Mouse (Mus musculus): ENCODE results near the gene Rnf138rt1. TPM values are rescaled to one million over a fixed set of nuclear protein-coding genes. Genes with fewer than 3 reads are reported as not detected.
A peak's percentile ranks its signal among the peaks of the same experiment; 100 is the strongest.

The Rnf138rt1 gene
- total RNA-seq (2015) (0.11 TPM in 1 of 2 replicates, not detected in the other), total RNA-seq (2017) (0.12 TPM in 1 of 2 replicates, not detected in the other)

DNA sequence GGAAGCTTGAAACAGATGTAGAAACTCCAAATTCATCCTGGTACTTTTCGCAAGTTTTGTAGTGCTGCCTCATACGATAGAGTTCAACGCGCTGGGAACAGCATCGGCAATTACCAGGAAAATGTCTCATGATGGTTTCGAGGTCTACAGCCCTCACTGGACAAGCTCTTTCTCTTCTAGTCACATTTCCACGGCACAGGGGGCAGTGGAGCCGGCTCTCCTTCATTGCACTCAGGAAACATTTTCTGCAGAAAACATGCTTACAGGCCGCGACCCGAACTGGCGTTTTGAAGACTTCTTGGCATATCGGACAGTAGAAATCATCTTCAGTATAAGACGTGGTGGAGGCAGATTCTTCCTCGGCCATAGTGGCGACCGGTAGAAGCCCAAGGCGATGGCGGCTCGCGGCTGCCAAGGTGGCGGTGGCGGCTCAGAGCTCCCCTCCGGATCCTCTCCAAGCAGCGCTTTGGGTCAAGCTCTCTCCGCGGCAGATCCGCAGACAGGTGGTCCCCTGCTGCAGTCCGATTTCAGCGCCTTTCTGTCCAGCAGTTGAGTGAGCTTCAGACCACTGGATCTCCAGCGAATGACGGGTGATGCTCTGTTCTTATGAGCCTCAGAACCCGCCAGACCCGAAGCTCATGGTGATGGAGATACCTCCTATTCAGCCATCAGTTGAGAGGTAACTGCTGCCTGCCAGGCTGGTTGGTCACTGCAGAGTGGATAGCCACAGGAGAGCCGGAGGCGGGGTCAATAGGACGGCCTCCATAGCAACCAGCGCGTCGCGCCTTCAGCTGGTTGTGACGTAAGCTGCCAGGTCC lies at the start of gene Rnf138rt1:
Gene Rnf138rt1, minus strand, starts transcription at position 713 of the 818 bp plus-strand sequence.
- ATAC-seq (ENCODE audit: poor library complexity, severe bottlenecking) = peak; percentile 88

DNA sequence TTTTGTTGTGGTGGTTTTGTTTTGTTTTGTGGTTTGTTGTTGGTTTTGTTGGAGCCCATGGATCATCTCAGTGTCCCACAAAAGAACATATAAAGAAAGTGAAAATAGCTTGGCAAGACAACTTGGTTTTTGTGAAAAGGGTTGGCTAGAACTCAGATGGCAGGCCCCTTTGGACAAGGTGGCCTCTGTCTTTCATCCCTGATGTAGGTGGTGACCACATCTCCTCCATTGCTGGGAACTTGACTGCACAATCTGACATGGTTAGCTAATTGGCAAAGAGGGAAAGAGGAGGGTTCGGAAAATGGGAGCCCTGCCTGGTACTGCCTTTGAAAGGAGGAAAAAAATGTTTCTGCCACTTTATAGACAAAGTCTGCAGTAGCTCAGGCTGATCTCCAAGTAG lies 46.1 kb upstream of the Rnf138rt1 start:
- no peak for ATAC-seq (ENCODE audit: poor library complexity, severe bottlenecking)

DNA sequence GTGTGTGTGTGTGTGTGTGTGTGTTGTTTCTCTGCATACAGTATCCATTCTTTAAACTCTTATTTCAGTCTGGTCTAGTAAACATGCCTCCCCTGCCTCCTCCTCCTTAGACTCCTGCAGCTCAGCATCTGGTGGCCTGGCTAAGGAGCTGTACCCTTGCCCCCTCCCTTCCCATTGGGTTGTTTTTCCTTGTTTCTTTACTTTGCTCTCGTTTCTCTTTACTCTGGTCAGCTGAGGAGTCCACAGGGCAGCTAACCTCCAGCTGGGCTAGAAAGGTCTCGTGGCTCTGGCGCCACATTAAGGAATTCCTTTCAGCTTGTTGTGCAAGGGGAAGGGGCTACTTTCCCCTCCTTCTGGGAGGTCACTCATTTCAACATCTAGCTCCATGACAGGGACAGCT lies 5.2 kb upstream of the Rnf138rt1 start:
- ATAC-seq (ENCODE audit: poor library complexity, severe bottlenecking) = no peak

DNA sequence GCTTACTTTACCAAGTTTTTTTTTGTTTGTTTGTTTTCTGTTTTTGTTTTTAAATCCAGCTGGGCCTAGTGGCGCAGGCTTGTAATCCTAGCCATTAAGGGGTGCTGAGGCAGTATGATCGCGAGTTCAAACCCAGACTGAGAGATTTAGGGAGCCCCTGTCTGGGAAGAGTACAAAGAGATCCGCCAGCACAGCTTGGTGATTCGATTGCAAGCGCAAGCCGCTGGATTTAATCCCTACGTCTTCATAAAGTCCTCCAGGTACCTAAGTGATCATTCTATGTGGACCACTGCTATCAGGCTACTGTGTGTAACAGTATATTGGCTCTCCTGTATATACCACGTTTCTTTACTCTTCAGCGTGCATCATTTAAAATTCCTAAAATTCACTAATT lies 303 bp upstream of the Rnf138rt1 start:
- no peak for ATAC-seq (ENCODE audit: poor library complexity, severe bottlenecking)

DNA sequence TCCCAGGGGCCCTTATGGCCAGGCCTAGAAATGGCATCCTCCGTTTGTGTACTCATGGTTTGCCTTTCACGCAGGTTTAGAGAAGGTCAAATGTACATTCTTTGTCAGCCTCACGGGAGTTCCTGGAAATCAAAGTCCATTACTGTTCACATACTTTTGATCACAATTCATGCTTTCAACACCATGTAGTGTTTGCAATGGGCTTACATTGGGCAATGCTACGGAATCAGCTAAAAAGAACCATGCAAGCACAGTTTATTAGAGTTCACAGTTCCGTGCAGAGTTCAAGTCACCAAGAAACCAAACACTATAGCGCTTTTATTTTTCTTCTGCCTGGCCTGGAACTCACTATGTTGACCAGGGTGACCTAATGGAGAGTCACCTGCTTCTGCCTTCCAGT lies 15.1 kb downstream of the Rnf138rt1 start:
- no peak for ATAC-seq (ENCODE audit: poor library complexity, severe bottlenecking)

DNA sequence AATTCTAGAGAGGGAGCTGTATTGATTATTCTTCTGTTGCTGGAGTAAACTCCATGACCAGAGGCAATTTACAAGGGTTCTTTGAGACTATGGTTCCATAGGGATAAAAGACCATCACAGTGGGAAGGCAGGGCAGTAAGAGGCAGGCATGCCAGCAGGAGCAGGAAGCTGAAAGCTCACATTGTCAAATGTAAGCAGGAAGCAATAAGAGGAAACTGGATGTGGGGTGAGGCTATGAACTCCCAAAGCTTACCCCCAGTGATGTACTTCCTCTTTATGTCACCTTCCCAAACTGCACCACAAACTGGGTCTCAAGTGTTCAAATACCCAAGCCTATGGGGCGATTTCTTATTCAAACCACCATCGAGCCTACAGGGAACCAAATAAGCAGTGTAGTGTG lies 17.2 kb downstream of the Rnf138rt1 start:
- peak; percentile 99 for ATAC-seq (ENCODE audit: poor library complexity, severe bottlenecking)

DNA sequence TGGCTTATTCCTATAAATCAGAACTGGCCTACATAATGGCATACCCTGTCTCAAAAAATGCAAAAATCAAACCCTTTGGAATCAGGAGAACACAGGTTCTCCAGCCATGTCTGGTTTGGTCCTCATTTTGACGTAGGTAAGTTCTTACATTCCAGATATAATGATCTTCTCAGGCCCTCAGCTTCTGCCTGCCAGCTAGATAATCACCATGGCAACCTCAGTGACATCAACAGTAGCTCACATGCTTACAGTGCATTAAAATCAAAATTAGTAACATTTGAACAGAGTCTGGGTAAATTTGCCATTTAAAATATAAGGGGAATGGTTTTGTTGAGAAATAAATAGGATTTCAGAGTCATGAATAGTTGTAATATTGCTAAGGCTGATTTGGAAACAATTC lies 22.2 kb downstream of the Rnf138rt1 start:
- no peak for ATAC-seq (ENCODE audit: poor library complexity, severe bottlenecking)

DNA sequence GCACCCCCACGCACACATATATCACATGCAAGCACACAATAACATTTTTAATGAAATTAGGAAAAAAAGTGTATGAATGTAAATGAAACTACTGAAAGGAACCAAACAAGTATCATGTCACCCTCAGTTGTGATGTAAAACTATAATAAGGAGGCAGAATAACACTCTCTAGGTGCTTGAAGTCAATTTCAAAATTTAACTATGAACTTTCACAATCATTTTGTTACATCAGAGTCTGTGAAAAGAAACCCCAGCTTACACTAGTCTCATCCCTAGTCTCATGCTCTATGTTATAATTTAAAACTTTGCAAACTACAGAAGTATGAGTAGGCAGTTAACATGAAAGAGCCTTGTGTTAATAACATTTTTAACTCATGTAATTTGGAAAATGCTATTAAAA lies 27.0 kb downstream of the Rnf138rt1 start:
- peak; percentile 63 for ATAC-seq (ENCODE audit: poor library complexity, severe bottlenecking)

DNA sequence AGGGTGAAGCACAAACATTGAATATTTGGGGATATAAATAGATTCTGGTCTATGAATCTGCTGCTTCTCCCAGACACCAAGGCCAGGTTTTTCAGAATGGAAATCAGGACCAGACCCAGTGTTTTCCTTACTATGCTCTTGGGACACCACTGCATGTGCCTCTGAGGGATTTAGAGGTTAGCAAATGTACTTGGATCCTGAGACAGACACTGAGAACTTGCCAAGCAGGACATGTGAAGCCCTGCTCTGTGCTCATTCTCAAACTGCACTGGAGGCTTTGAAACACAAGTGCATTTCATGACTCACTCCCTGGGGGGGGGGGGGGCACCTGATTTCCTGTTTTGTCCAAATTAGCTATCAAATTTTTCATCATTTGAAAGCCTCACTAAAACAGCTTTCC lies 37.5 kb downstream of the Rnf138rt1 start:
- no peak for ATAC-seq (ENCODE audit: poor library complexity, severe bottlenecking)

DNA sequence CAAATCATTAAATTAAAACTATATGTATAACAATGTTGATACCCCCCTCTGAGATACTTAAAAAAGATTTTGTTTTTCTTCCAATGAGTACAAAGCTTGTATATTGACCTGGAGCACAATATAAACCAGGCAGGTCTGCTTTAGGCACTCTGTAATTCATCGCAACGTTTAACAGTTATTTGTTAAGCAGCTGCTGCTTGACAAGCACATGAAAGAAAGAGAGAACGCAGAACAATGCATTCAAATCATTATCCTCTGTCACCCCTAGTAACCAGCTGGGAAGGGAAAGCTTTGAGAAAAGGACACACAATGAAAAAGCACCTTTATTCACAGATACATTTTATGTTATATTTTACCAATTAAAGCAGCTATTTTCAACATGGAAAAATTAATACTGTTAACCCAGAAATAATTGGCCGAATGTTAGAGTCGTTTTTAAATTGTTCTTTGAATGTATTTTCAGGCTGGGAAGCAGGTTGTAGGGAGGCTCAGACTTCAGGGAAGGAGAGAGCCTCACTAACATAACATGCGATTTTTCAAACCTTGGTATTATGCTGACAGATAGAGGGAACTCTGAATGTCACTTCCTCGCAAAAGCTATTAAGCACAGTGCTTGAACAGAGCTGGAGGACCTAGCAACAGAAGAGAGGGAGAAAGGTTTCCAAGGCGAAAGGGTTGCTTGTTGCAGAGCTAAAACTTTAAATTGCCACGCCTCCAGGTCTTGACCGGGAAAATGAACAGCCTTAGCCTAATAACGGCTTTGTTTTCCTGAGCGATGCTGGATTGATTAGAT lies 38.1 kb downstream of the Rnf138rt1 start:
- ATAC-seq (ENCODE audit: poor library complexity, severe bottlenecking) = no peak

DNA sequence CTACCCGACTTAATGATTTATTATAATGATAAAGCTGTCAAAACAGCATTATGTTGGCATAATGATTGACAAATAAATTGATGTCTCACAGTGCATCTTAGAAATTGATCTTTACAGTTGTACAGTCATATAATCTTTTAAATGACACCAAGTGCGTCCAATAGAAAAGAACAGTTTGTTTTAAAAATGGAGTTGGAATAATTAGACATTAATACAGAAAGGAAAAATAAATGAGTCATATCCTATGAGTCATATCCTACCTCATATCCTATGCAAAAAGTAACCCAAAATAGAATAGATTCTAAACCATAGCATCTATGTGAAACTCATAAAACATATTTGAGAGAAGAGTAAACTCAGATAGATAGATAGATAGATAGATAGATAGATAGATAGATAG lies 40.5 kb downstream of the Rnf138rt1 start:
- no peak for ATAC-seq (ENCODE audit: poor library complexity, severe bottlenecking)

Other genes starting within 250 kb of the Rnf138rt1 start
- gene Grpr, start 211.7 kb downstream of the Rnf138rt1 start, total RNA-seq (2015) = not detected in 2 replicates
- not detected in 2 replicates for gene Grpr, start 211.7 kb downstream of the Rnf138rt1 start, total RNA-seq (2017)
- 353 and 406 TPM in 2 replicates for gene Ap1s2, start 147.7 kb upstream of the Rnf138rt1 start, total RNA-seq (2015)
- 207 and 221 TPM in 2 replicates for gene Ap1s2, start 147.7 kb upstream of the Rnf138rt1 start, total RNA-seq (2017)
- 25.4 and 30.4 TPM in 2 replicates for gene Zrsr2, start 197.3 kb upstream of the Rnf138rt1 start, total RNA-seq (2015)
- 22.5 and 37.1 TPM in 2 replicates for gene Zrsr2, start 197.3 kb upstream of the Rnf138rt1 start, total RNA-seq (2017)